Mouse (Mus musculus) layer of hippocampus, adult 6 months (tissue): ENCODE data around the gene Kcnj13. TPM values are rescaled to one million over a fixed set of nuclear protein-coding genes. Genes with fewer than 3 reads are reported as not detected.

Source experiments
- long read RNA-seq, 2 experiments: library from polyadenylated mRNA; unstranded; transcript quantifications; one replicate each; pipeline ENCODE4 v2.0.0; 2019 to 2020
- polyA plus RNA-seq: library from polyadenylated mRNA; unstranded; fragments of <200 nt; fragmentation: Nextera tagmentation; gene quantifications from 2 replicates; pipeline ENCODE4 v1.2.3, GENCODE M21; 2021

The Kcnj13 gene
- polyA plus RNA-seq, result 4.6 and 199 TPM in 2 replicates
- long read RNA-seq, experiment 1, transcript Kcnj13-201 (3 exons, 1,270 nt), result major isoform, 6 of 8 reads
- long read RNA-seq, experiment 1, partial matches to known transcripts, result 0 of 8 reads
- long read RNA-seq, experiment 1, other reads (novel, unspliced or antisense), result 2 of 8 reads
- long read RNA-seq, experiment 2, transcript Kcnj13-201 (3 exons, 1,270 nt), result major isoform, 7 of 8 reads
- long read RNA-seq, experiment 2, partial matches to known transcripts, result 0 of 8 reads
- long read RNA-seq, experiment 2, other reads (novel, unspliced or antisense), result 1 of 8 reads

GRCm38 (mm10) chr1:87394594-87394993 is at the start of gene Kcnj13:
Kcnj13 (minus strand) TSS chr1:87394729.

Other genes with a start within 250 kb of the Kcnj13 start
- gene Ecel1, start 238.2 kb downstream of the Kcnj13 start, polyA plus RNA-seq, result 7.9 and 10.0 TPM in 2 replicates
- gene Prss56, start 211.4 kb downstream of the Kcnj13 start, polyA plus RNA-seq, result 0.08 TPM in 1 of 2 replicates, not detected in the other
- not detected in 2 replicates for gene Chrnd, start 204.1 kb downstream of the Kcnj13 start, polyA plus RNA-seq
- gene Chrng, start 190.1 kb downstream of the Kcnj13 start, polyA plus RNA-seq, result not detected in 2 replicates
- 32.6 and 33.8 TPM in 2 replicates for gene Eif4e2, start 180.8 kb downstream of the Kcnj13 start, polyA plus RNA-seq
- gene Efhd1, start 130.4 kb downstream of the Kcnj13 start, polyA plus RNA-seq, result 22.4 and 24.2 TPM in 2 replicates
- gene Gigyf2, start 67.7 kb downstream of the Kcnj13 start, polyA plus RNA-seq, result 18.2 and 42.6 TPM in 2 replicates
- gene Snorc, start 75.5 kb upstream of the Kcnj13 start, polyA plus RNA-seq, result 0.58 and 0.84 TPM in 2 replicates
- 1.2 and 1.6 TPM in 2 replicates for gene Neu2, start 115.2 kb upstream of the Kcnj13 start, polyA plus RNA-seq
- gene Ngef, start 179.1 kb upstream of the Kcnj13 start, polyA plus RNA-seq, result 80.8 and 88.6 TPM in 2 replicates
- gene Inpp5d, start 225.6 kb upstream of the Kcnj13 start, polyA plus RNA-seq, result 5.1 and 5.5 TPM in 2 replicates